Mouse (Mus musculus) heart, adult 2 months (tissue): ENCODE results near the gene Slc9a3. TPM values are rescaled to one million over a fixed set of nuclear protein-coding genes. Genes with fewer than 3 reads are reported as not detected.

Source experiments
- DNase-seq, 2 experiments: peaks; one replicate each; pipeline ENCODE4 v3.0.0; 2021
- H3K27ac ChIP-seq: fragments of 200-600 bp; 2 replicates; pipeline ENCODE4 v1.8.1; 2022
- H3K27me3 ChIP-seq: fragments of 200-500 bp; 2 replicates; pipeline ENCODE4 v1.6.1; 2012; ENCODE audit warnings: mild to moderate bottlenecking, low read length, inconsistent platforms, mixed read lengths; ENCODE audit not compliant: control insufficient read depth, insufficient read depth
- H3K36me3 ChIP-seq: fragments of 200-500 bp; 2 replicates; pipeline ENCODE4 v1.6.1; 2012; ENCODE audit warnings: low read length, inconsistent platforms; ENCODE audit not compliant: control insufficient read depth, insufficient read depth
- H3K4me1 ChIP-seq: fragments of 200-500 bp; 2 replicates; pipeline ENCODE4 v1.6.1; 2011; ENCODE audit warnings: low read length; ENCODE audit not compliant: control insufficient read depth, insufficient read depth
- H3K4me3 ChIP-seq: fragments of 200-600 bp; 2 replicates; pipeline ENCODE4 v1.8.1; 2022
- H3K79me2 ChIP-seq: fragments of 200-500 bp; replicated peaks from 2 replicates; pipeline ENCODE4 v1.6.1; 2012; ENCODE audit warnings: mild to moderate bottlenecking, inconsistent platforms, low read length, moderate library complexity, mixed read lengths; ENCODE audit not compliant: control insufficient read depth, insufficient read depth
- H3K9ac ChIP-seq: fragments of 200-500 bp; 2 replicates; pipeline ENCODE4 v1.6.1; 2012; ENCODE audit warnings: low read depth, mild to moderate bottlenecking, control low read depth, inconsistent platforms, low read length, mixed read lengths
- CTCF ChIP-seq: fragments of 200-600 bp; IDR thresholded peaks from 2 replicates; pipeline ENCODE4 v1.8.1; 2022; ENCODE audit warnings: antibody characterized with exemption, mild to moderate bottlenecking, moderate library complexity
- EP300 ChIP-seq: fragments of 200-500 bp; IDR thresholded peaks from 2 replicates; pipeline ENCODE4 v1.6.1; 2011; ENCODE audit warnings: low read depth, low read length, control low read depth; ENCODE audit not compliant: insufficient read depth
- POLR2A ChIP-seq: fragments of 200-500 bp; IDR thresholded peaks from 2 replicates; pipeline ENCODE4 v1.6.1; 2011; ENCODE audit warnings: mild to moderate bottlenecking, low read depth, low read length, control low read depth; ENCODE audit not compliant: insufficient read depth
- WGBS: fragments of 180-500 bp; shearing (Covaris S2); methylation state at CpG from one replicate; pipeline ENCODE4 v1.1.7; 2018; 5-methylcytosine and 5-hydroxymethylcytosine counted together
- intact Hi-C: fragments of 180-260 bp; cut with DNase I; formaldehyde crosslinking; loops from one replicate; pipeline ENCODE4 v1.15.1; 2025
- polyA plus RNA-seq: library from polyadenylated mRNA; depleted of rRNA; stranded (reverse); fragments of >200 nt; gene quantifications from 2 replicates; pipeline ENCODE4 v1.2.3, GENCODE M21; 2012
- total RNA-seq, 2 experiments: library from RNA; stranded (reverse); gene quantifications; 2 replicates each; pipeline ENCODE4 v1.2.3; 2021

The Slc9a3 gene
- total and polyA plus RNA-seq, 3 experiments, result 0.21 to 0.51 (median 0.48) TPM

DNA sequence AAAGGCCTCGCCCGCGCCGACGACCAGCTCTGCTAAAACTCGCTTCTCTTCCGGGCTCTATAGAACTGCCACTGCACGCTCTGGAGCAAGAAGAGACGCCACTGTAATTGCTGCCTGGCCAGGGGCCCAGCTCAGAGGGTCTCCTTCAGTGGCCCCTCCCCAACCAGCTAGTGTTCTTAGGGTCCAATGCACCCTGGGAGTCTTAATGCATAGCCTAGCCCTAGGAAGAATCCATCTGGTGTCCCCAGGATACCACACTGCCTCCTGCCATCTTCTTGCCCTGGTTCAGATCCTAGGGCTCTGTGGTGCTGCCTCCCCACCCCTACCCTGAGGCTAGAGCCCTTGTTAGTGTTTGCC, 45.8 kb downstream of the Slc9a3 start:
- H3K9ac ChIP-seq, result peak overlapping the region; percentile 31; the same call in 1 of the 2 replicates
- intact Hi-C loops, result no loop called here
- peak overlapping the region; percentile 33; the same call in 1 of the 2 replicates for H3K27ac ChIP-seq
- DNase-seq, result no peak
- H3K79me2 ChIP-seq, result no peaks in the 10 kb centered on the region
- peak overlapping the region; percentile 36 for H3K4me3 ChIP-seq
- peaks cover 3% of the 10 kb centered on the region; the same call in 1 of the 2 replicates for H3K4me1 ChIP-seq
- peaks cover 2% of the 10 kb centered on the region; the same call in 1 of the 2 replicates for H3K36me3 ChIP-seq
- WGBS, result 4% methylated on average over 9 of the region's 9 CpGs
- TF ChIP-seq CTCF (no peak), POLR2A (no peak), EP300 (no peak)
- no peaks in the 10 kb centered on the region for H3K27me3 ChIP-seq

DNA sequence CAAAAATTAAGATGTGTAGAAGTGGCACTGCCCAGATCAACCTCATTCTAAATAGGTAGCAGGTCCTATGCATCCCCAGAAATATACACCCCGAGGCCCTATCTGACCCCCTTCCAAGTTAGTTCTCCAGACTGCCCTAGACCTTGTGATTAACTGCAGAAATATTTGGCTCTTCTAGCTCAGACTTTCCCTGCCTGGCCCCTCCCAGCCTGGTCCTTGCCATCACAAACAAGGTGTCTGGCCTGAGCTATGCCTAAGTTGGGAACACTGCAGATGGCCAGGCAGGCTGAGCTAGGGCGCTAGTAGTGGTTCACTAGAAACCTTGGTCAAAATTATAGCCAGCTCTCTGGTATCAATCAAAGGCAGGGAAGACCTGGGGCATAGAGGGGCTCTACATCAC, 46.2 kb downstream of the Slc9a3 start:
- TF ChIP-seq CTCF (no peak), EP300 (no peak), POLR2A (no peak)

DNA sequence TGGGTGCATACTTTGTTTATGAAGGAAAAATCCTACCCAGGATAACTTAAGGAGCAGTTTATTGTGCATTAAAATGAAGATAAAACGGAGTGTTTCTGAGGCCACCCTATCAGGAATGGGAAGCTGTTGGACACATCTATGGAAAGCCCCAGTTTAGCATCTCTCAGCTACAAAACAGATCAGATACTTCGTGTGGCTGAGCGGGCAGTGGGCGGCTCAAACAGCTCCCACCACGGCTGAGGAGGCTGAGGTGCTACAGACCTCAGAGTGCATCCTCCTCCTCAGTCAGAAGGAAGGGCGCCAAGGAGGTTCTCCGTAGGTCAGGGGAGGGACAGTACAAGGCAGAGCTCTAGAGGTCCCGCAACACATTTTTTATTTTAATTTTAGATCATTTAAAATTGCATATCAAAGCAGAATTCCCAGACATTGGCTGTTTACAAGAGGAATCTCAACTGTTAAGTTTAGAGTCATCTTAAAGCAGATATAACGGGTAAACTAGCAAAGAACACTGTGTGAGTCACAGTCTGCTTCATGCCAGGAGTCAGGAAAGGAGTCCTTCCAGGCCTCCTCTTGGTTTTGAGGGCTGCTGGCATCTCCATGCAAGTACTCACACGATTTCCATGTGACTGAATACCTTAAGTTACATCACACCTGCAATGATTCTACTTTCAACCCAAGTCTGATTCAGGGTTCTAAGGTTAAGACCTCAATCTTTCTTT, 48.3 kb downstream of the Slc9a3 start:
- H3K4me3 ChIP-seq, result no peak overlapping the region
- no peaks in the 10 kb centered on the region for H3K79me2 ChIP-seq
- 86% methylated on average over 10 of the region's 10 CpGs for WGBS
- H3K36me3 ChIP-seq, result peaks cover 2% of the 10 kb centered on the region; the same call in 1 of the 2 replicates
- H3K4me1 ChIP-seq, result peaks cover 3% of the 10 kb centered on the region; the same call in 1 of the 2 replicates
- TF ChIP-seq EP300 (no peak), CTCF (no peak), POLR2A (no peak)
- intact Hi-C loops, result loop anchor here (10.0 kb wide), 1 partner anchor 205 kb away; the partner anchor contains the start of gene Zdhhc11
- H3K27me3 ChIP-seq, result no peaks in the 10 kb centered on the region
- DNase-seq, result no peak
- no peak overlapping the region for H3K9ac ChIP-seq
- no peak overlapping the region for H3K27ac ChIP-seq

More for the DNA sequence above, 46.2 kb downstream of the Slc9a3 start:
- no peak overlapping the region for H3K9ac ChIP-seq
- H3K27ac ChIP-seq, result no peak overlapping the region
- H3K36me3 ChIP-seq, result peaks cover 2% of the 10 kb centered on the region; the same call in 1 of the 2 replicates
- peak; percentile 39 to 66 for DNase-seq
- no peaks in the 10 kb centered on the region for H3K79me2 ChIP-seq
- intact Hi-C loops, result no loop called here
- 56% methylated on average over 2 of the region's 2 CpGs for WGBS
- H3K27me3 ChIP-seq, result no peaks in the 10 kb centered on the region
- no peak overlapping the region for H3K4me3 ChIP-seq
- H3K4me1 ChIP-seq, result peaks cover 3% of the 10 kb centered on the region; the same call in 1 of the 2 replicates

DNA sequence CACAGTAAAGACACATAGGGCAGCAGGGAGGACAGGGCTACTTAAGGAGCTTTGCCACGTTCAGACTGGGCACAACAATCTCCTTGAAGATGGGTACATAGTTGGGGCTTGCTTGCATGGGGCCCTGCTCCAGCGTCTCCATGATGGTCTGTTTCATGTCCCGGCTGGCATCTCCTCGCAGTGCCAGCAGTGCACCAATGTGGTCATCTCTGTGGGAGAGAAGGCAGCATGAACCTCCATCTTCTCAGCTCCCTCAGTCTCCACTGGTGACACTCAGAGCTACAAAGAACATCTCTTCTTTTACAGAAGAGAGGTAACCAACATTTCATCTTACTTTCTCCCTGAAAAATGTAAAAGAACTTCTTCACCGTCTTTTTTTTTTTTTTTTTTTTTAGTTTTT, 50.8 kb downstream of the Slc9a3 start:
- TF ChIP-seq CTCF (no peak), POLR2A (no peak), EP300 (no peak)
- Histone ChIP-seq H3K36me3 (peaks cover 2% of the 10 kb centered on the region; the same call in 1 of the 2 replicates), H3K27me3 (no peaks in the 10 kb centered on the region), H3K9ac (no peak overlapping the region), H3K79me2 (no peaks in the 10 kb centered on the region), H3K4me3 (no peak overlapping the region), H3K4me1 (no peaks in the 10 kb centered on the region), H3K27ac (no peak overlapping the region)
- intact Hi-C loops, result loop anchor here (10.0 kb wide), 1 partner anchor 207 kb away; the partner anchor contains the start of gene Zdhhc11
- DNase-seq, result no peak
- WGBS, result 97% methylated on average over 5 of the region's 5 CpGs

DNA sequence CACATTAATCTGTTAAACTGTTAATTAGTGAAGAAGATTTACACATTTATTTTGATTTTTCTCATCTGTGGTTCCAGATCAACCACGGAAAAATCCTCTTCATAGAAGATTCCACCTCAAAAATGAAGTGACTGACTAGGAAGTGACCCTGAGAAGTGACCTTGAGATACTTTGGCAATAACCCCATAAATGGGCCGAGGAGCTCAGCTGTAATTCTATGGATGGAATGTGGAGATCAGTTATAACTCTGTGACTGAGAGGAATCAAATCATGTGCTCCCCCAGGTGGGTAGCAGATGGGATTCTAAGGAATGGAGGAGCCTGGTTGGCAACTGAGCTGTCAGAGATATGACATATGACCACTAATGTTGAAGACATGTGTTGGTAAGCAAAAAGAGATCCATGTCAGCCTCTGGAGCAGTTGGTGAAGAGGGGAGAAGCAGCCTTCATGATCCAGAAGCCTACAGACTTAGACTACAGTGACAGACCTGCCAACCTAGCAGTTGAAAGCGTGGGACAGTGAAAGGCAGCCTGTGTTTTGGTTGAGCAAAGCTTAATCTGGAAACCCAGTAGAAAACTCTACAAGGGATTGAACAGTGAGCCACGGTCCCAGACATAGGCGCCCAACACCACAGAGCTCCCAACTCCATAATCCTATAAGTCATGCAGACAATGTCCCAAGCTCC, 61.9 kb downstream of the Slc9a3 start:
- Histone ChIP-seq H3K27me3 (no peaks in the 10 kb centered on the region), H3K27ac (no peak overlapping the region), H3K36me3 (0 out of 2 replicates have a peak, but pooled peaks cover 2% of the 10 kb centered on the region), H3K4me3 (no peak overlapping the region), H3K79me2 (no peaks in the 10 kb centered on the region), H3K4me1 (no peaks in the 10 kb centered on the region), H3K9ac (no peak overlapping the region)
- no peak for DNase-seq
- intact Hi-C loops, result no loop called here
- TF ChIP-seq EP300 (no peak), CTCF (no peak), POLR2A (no peak)
- 86% methylated on average over 5 of the region's 5 CpGs for WGBS

DNA sequence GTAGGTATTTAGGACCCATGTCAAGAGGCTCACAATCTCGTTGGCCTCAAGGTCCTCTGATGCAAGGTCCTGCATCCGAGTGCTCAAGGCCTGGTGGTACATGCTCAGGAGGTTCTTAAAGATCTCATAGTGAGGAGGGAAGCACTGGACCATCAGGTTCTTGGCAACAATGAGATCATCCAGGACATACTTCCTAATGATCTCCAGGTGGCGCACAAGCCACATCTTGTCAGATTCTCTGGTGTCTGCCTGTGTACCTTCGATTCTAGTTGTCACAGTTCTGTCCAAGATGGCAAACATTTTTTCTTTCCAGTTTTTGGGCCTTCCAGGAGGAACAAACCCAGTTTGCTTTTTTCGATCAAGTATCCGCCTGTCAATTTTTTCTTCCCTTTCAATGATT, 71.4 kb downstream of the Slc9a3 start:
- DNase-seq, result no peak
- peaks cover 4% of the 10 kb centered on the region for H3K36me3 ChIP-seq

More for the DNA sequence above, 71.4 kb downstream of the Slc9a3 start:
- Histone ChIP-seq H3K9ac (no peak overlapping the region), H3K27ac (no peak overlapping the region), H3K4me3 (no peak overlapping the region), H3K4me1 (no peaks in the 10 kb centered on the region), H3K79me2 (no peaks in the 10 kb centered on the region), H3K27me3 (no peaks in the 10 kb centered on the region)
- WGBS, result 83% methylated on average over 6 of the region's 6 CpGs
- intact Hi-C loops, result loop anchor here (1.0 kb wide), 1 partner anchor 109 kb away; no protein-coding TSS in a partner anchor
- no peak for TF ChIP-seq EP300
- peak; percentile 66 for TF ChIP-seq CTCF
